In genomic region chr1:184041778-184042573, GRCm38 (mm10) we compare ENCODE assay signal across 8 mouse cellular contexts. TPM values are rescaled to one million over a fixed set of nuclear protein-coding genes. Genes with fewer than 3 reads are reported as not detected.
DNase-seq lines count a peak whose midpoint lies in the region; ATAC-seq and TF ChIP-seq lines count a peak whose summit lies in the region.

No protein-coding gene starts in this region.

- peak; percentile 38 for ATAC-seq in intestine, embryonic 16.5 days
- ATAC-seq in stomach, postnatal 0 days (ENCODE audit: low FRiP score, low TSS enrichment) = peak; percentile 62; the same call in 1 of the 2 replicates
- ATAC-seq in erythroblast, adult 5-6 weeks (replicated peaks; ENCODE audit: low FRiP score, poor library complexity, severe bottlenecking) = no peak

- no peaks in the 10 kb centered on the region for H3K36me3 ChIP-seq in intestine, embryonic 16.5 days (ENCODE audit: control insufficient read depth, insufficient read depth, low read length)
- H3K36me3 ChIP-seq in stomach, postnatal 0 days (ENCODE audit: control insufficient read depth, insufficient read depth, low read length) = no peaks in the 10 kb centered on the region

- no peak for TF ChIP-seq EP300 in stomach, postnatal 0 days (optimal IDR thresholded peaks at IDR 0.05)

- no peaks in the 10 kb centered on the region for H3K27me3 ChIP-seq in intestine, embryonic 16.5 days (replicated peaks; ENCODE audit: control insufficient read depth, insufficient read depth, low read length)
- no peaks in the 10 kb centered on the region for H3K27me3 ChIP-seq in stomach, postnatal 0 days (ENCODE audit: control insufficient read depth, insufficient read depth, low read length)

- no peak overlapping the region for H3K4me2 ChIP-seq in intestine, embryonic 16.5 days (ENCODE audit: low read depth, low read length)
- H3K4me2 ChIP-seq in stomach, postnatal 0 days (replicated peaks; ENCODE audit: low read depth) = 0 out of 2 replicates have a peak overlapping the region, but pooled peaks have one; percentile 15

- H3K9ac ChIP-seq in intestine, embryonic 16.5 days (ENCODE audit: low read depth, low read length) = no peak overlapping the region; the same call in 1 of the 2 replicates
- peak overlapping the region; percentile 1; the same call in 1 of the 2 replicates for H3K9ac ChIP-seq in stomach, postnatal 0 days (ENCODE audit: low read length)

- H3K4me1 ChIP-seq in intestine, embryonic 16.5 days (ENCODE audit: control insufficient read depth, insufficient read depth, low read length) = no peaks in the 10 kb centered on the region
- H3K4me1 ChIP-seq in stomach, postnatal 0 days (replicated peaks; ENCODE audit: control insufficient read depth, insufficient read depth) = peaks cover 4% of the 10 kb centered on the region; the same call in 1 of the 2 replicates

- no peaks in the 10 kb centered on the region for H3K9me3 ChIP-seq in intestine, embryonic 16.5 days (ENCODE audit: control insufficient read depth, low read length)
- H3K9me3 ChIP-seq in stomach, postnatal 0 days (ENCODE audit: control insufficient read depth, low read length) = no peaks in the 10 kb centered on the region

- no peak for TF ChIP-seq CTCF in stomach, postnatal 0 days (IDR thresholded peaks at IDR 0.05; ENCODE audit: low read depth)

- no peak overlapping the region for H3K4me3 ChIP-seq in intestine, embryonic 16.5 days (ENCODE audit: low read length)
- H3K4me3 ChIP-seq in stomach, postnatal 0 days (ENCODE audit: low read depth, low read length) = no peak overlapping the region

- peak; percentile 78 for DNase-seq in ovary, adult 18-20 months (ENCODE audit: low spot score)
- DNase-seq in ovary, postnatal 10 days (ENCODE audit: low spot score) = no peak
- peak; percentile 81 for DNase-seq in gastrocnemius, adult 18-20 months (ENCODE audit: low spot score)
- DNase-seq in stomach, postnatal 0 days (ENCODE audit: low spot score) = no peak
- DNase-seq in layer of hippocampus, postnatal 25 days (ENCODE audit: extremely low spot score in 1 of 2, low spot score in 1 of 2) = no peak
- DNase-seq in spleen, postnatal 14 days (ENCODE audit: low spot score in 2 of 2) = no peak

- 60% methylated on average over 9 of the region's 9 CpGs for WGBS in intestine, embryonic 16.5 days
- WGBS in stomach, postnatal 0 days = 38% methylated on average over 9 of the region's 9 CpGs

- H3K27ac ChIP-seq in intestine, embryonic 16.5 days (ENCODE audit: low read length) = peak overlapping the region; percentile 35
- peak overlapping the region; percentile 81 for H3K27ac ChIP-seq in stomach, postnatal 0 days (replicated peaks)

RNA-seq across cellular contexts. Expression of gene 1700056E22Rik, which starts 7.9 kb away (rescaled TPM):
- under 1 TPM; 0.43 to 0.73 TPM for total RNA-seq in gastrocnemius, adult 18-20 months (2021)
- 1.0 and 1.5 TPM in 2 replicates for polyA plus RNA-seq in intestine, embryonic 16.5 days (2015; fragmentation: Nextera tagmentation; extraction: Ambion mirVana)
- polyA plus RNA-seq in stomach, postnatal 0 days (2015; fragmentation: Nextera tagmentation; extraction: Ambion mirVana) = 1.6 and 2.6 TPM in 2 replicates
- not detected in 2 replicates for total RNA-seq in erythroblast, adult 5-6 weeks (2015; ENCODE audit: low replicate concordance)
- 0.51 TPM in 1 of 2 replicates, not detected in the other for total RNA-seq in erythroblast, adult 5-6 weeks (2017; ENCODE audit: low replicate concordance)
- under 1 TPM in 1 of 2 experiments, not detected in 1; 0.30 TPM for total RNA-seq in layer of hippocampus, postnatal 25 days (2021)

RNA-seq across cellular contexts. Expression of gene Dusp10, which starts 28.9 kb away (rescaled TPM):
- total RNA-seq in gastrocnemius, adult 18-20 months (2021) = 10 to 100 TPM; 12.9 to 17.0 TPM
- polyA plus RNA-seq in intestine, embryonic 16.5 days (2015; fragmentation: Nextera tagmentation; extraction: Ambion mirVana) = 10.9 and 11.0 TPM in 2 replicates
- 4.2 and 6.5 TPM in 2 replicates for polyA plus RNA-seq in stomach, postnatal 0 days (2015; fragmentation: Nextera tagmentation; extraction: Ambion mirVana)
- total RNA-seq in erythroblast, adult 5-6 weeks (2015; ENCODE audit: low replicate concordance) = 1.9 and 3.8 TPM in 2 replicates
- 1.0 and 1.4 TPM in 2 replicates for total RNA-seq in erythroblast, adult 5-6 weeks (2017; ENCODE audit: low replicate concordance)
- total RNA-seq in layer of hippocampus, postnatal 25 days (2021) = 1 to 10 TPM; 5.4 to 5.8 TPM

Comparison
In these comparisons a context has a peak if more than half of its experiments do, and no peak if none do; other contexts are left out.
1. DNase-seq: peak in ovary, adult 18-20 months (single experiment) and gastrocnemius, adult 18-20 months (single experiment); none in ovary, postnatal 10 days (single experiment), stomach, postnatal 0 days (single experiment), layer of hippocampus, postnatal 25 days (0 of 2) and spleen, postnatal 14 days (0 of 2).